Mouse (Mus musculus) skeletal muscle tissue, postnatal 0 days (tissue): ENCODE results near the gene Gm10382. TPM values are rescaled to one million over a fixed set of nuclear protein-coding genes. Genes with fewer than 3 reads are reported as not detected.

ENCODE experiments used
- polyA plus RNA-seq: library from polyadenylated mRNA; unstranded; fragments of >200 nt; fragmentation: Nextera tagmentation; extraction: Ambion mirVana; gene quantifications from 2 replicates; pipeline ENCODE4 v1.2.1, GENCODE M21; 2015

Gm10382 gene
- 0.28 and 0.51 TPM in 2 replicates for polyA plus RNA-seq

GRCm38 (mm10) chr5:125389131-125389578 is at the start of gene Gm10382:
TSS of gene Gm10382 (plus strand) at chr5:125389322.

GRCm38 (mm10) chr5:125340547-125341262 is 48.4 kb upstream of the Gm10382 start, which contains the start of gene Scarb1:
TSS of gene Scarb1 (minus strand) at chr5:125341094.

GRCm38 (mm10) chr5:125389579-125390441 is 688 bp downstream of the Gm10382 start, which contains the start of gene Ubc:
TSS of gene Ubc (minus strand) at chr5:125390202.

GRCm38 (mm10) chr5:125433793-125434337 is 44.7 kb downstream of the Gm10382 start, which contains the start of gene Dhx37:
TSS of gene Dhx37 (minus strand) at chr5:125434121.

Other genes starting within 250 kb of the Gm10382 start
- gene Ncor2, start 210.1 kb upstream of the Gm10382 start, polyA plus RNA-seq: 27.8 and 28.6 TPM in 2 replicates
- gene Scarb1, start 48.2 kb upstream of the Gm10382 start, polyA plus RNA-seq: 46.5 and 80.6 TPM in 2 replicates
- 640 and 735 TPM in 2 replicates for gene Ubc, start 880 bp downstream of the Gm10382 start, polyA plus RNA-seq
- gene Dhx37, start 44.8 kb downstream of the Gm10382 start, polyA plus RNA-seq: 2.5 and 3.6 TPM in 2 replicates
- gene Bri3bp, start 52.2 kb downstream of the Gm10382 start, polyA plus RNA-seq: 15.9 and 16.5 TPM in 2 replicates
- 4.9 and 10.6 TPM in 2 replicates for gene Aacs, start 86.5 kb downstream of the Gm10382 start, polyA plus RNA-seq
- gene Tmem132b, start 142.5 kb downstream of the Gm10382 start, polyA plus RNA-seq: not detected in 2 replicates